Mouse (Mus musculus) activated CD4-positive, CD25-positive, alpha-beta regulatory T cell, adult 9 weeks (primary cell): ENCODE data around the gene Rsbn1l. TPM values are rescaled to one million over a fixed set of nuclear protein-coding genes. Genes with fewer than 3 reads are reported as not detected.

Experiments
- polyA plus RNA-seq: library from polyadenylated mRNA; unstranded; fragments of 100-300 nt; shearing (Covaris generic); gene quantifications from one replicate; pipeline ENCODE4 v1.2.1, GENCODE M21; 2017

The Rsbn1l gene
- polyA plus RNA-seq: 19.8 TPM

DNA sequence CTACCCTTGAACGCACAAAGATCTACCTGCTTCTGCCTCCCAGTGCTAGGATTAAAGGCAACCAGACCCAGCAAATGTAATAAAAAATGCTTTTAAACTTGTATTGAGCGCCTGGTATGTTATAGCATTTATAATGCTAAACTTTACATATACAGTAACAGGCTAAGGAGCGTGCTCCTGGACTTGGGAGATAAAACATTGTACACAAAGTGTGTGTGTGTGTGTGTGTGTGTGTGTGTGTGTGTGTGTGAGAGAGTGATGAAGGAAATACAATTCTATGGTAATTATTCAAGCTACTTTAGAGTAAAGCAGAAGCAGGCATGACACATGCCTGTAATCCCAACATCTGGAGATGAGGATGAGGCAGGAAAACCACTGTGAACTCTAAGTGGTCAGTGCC lies at the start of gene Rsbn1l:
TSS of gene Rsbn1l (minus strand) at position 101 of the 400 bp plus-strand sequence.

GRCm38 (mm10) chr5:20881915-20882800 lies 74.0 kb downstream of the Rsbn1l start, which contains the start of the genes Phtf2 and Tmem60:
Phtf2 (minus strand) TSS chr5:20882124.
Tmem60 (plus strand) TSS chr5:20882191.

Other genes with a start within 250 kb of the Rsbn1l start
- 59.2 TPM for gene Phtf2, start 74.3 kb downstream of the Rsbn1l start, polyA plus RNA-seq
- gene Tmem60, start 74.2 kb downstream of the Rsbn1l start, polyA plus RNA-seq: 49.6 TPM
- 5.0 TPM for gene Ptpn12, start 99.5 kb upstream of the Rsbn1l start, polyA plus RNA-seq
- gene Gsap, start 229.9 kb upstream of the Rsbn1l start, polyA plus RNA-seq: 44.8 TPM